Mouse (Mus musculus): ENCODE results near the gene D630036H23Rik.

DNA sequence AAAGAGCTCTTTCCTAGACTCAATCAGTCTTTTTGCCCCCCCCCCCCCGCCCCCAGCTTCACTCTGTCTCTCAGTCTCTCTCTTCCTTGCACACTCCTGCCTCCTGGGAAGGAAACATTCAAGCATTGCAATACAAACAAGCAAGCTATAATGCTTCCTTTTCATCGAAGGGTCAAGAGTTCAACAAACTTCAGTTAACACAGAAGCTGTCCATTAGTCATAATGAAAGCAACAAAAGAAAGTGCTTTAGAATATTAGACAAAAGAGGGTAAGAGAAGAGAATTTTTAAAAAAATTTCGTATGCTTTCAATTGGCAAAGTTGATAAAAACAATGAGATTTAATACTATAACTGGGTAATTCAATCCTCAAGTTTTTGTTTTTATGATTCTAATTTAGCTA is 1.7 kb downstream of the D630036H23Rik start:
- no peak for TF ChIP-seq POLR2A (IDR thresholded peaks at IDR 0.05; ENCODE audit: borderline replicate concordance, insufficient read depth, low read length)
- no peak for TF ChIP-seq CTCF (IDR thresholded peaks at IDR 0.05; ENCODE audit: borderline replicate concordance, insufficient read depth, low read depth, low read length)

All from cerebellum, adult 2 months (tissue).